In the genomic region with DNA sequence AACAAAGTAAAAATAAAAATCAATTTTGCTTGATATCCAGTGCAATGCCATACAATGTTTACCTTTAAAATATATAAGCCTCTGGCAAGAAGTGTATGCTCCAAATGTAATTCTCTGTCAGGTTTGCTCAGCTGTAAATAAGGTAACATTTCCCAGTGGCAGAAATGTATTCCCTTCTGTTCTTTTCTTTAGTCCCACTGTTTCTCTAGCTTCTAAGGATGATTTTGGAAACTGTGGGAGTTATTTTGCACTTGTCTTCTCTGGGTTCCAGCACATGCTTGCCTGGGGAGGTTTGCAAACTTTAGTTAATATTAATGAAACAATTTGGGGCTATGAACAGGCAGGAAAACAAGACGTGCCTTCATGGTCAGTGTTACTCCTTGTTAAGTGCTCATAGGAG, we compare ENCODE assay signal across 28 mouse cellular contexts.
"Had no signal": no experiment of that assay in that cellular context is flagged by ENCODE, and none has a peak within 500 bp of the region (broad histone marks: within the 10 kb centered on the region; RNA-seq: fewer than 3 reads in every experiment).

No protein-coding gene starts in this region.

- H3K9ac ChIP-seq: embryonic facial prominence, embryonic 12.5 days; embryonic facial prominence, embryonic 13.5 days; embryonic facial prominence, embryonic 15.5 days; forebrain, embryonic 13.5 days; forebrain, embryonic 15.5 days; forebrain, postnatal 0 days had no signal

- H3K27ac ChIP-seq: embryonic facial prominence, embryonic 10.5 days; embryonic facial prominence, embryonic 12.5 days; embryonic facial prominence, embryonic 13.5 days; embryonic facial prominence, embryonic 15.5 days; forebrain, embryonic 10.5 days; forebrain, embryonic 13.5 days; forebrain, embryonic 15.5 days; gastrocnemius, adult 2 months; heart, adult 2 months had no signal

- H3K9me3 ChIP-seq: embryonic facial prominence, embryonic 10.5 days; embryonic facial prominence, embryonic 12.5 days; embryonic facial prominence, embryonic 13.5 days; embryonic facial prominence, embryonic 15.5 days; forebrain, embryonic 10.5 days; forebrain, embryonic 13.5 days; forebrain, embryonic 15.5 days had no signal

- DNase-seq: cerebellum, adult 2 months; cerebellum, adult 8-10 months; cerebellum, adult 9-10 months; cerebellum, adult 9-11 months; cerebellum, postnatal 10 days; cerebellum, postnatal 14 days; cerebellum, postnatal 25 days; cerebellum, postnatal 36 days; embryo, embryonic 11 days; forebrain, postnatal 0 days; gastrocnemius, adult 2 months; gastrocnemius, postnatal 10 days; gastrocnemius, postnatal 14 days; gastrocnemius, postnatal 25 days; gastrocnemius, postnatal 36 days; heart, adult 11 months; heart, adult 18-20 months; heart, adult 2 months had no signal

- ATAC-seq: forebrain, embryonic 13.5 days; forebrain, embryonic 14.5 days; forebrain, embryonic 15.5 days; forebrain, embryonic 16.5 days; forebrain, postnatal 0 days had no signal

- H3K4me3 ChIP-seq: embryonic facial prominence, embryonic 10.5 days; embryonic facial prominence, embryonic 12.5 days; embryonic facial prominence, embryonic 13.5 days; embryonic facial prominence, embryonic 15.5 days; erythroblast, embryonic 14.5 days; forebrain, embryonic 10.5 days; forebrain, embryonic 13.5 days; forebrain, embryonic 15.5 days; gastrocnemius, adult 2 months; heart, adult 2 months had no signal

- H3K36me3 ChIP-seq: embryonic facial prominence, embryonic 10.5 days; embryonic facial prominence, embryonic 12.5 days; embryonic facial prominence, embryonic 13.5 days; embryonic facial prominence, embryonic 15.5 days; forebrain, embryonic 10.5 days; forebrain, embryonic 15.5 days had no signal

- H3K27me3 ChIP-seq: embryonic facial prominence, embryonic 12.5 days; embryonic facial prominence, embryonic 13.5 days; embryonic facial prominence, embryonic 15.5 days; forebrain, embryonic 13.5 days; forebrain, embryonic 15.5 days had no signal

- H3K4me1 ChIP-seq: embryonic facial prominence, embryonic 10.5 days; embryonic facial prominence, embryonic 12.5 days; embryonic facial prominence, embryonic 13.5 days; embryonic facial prominence, embryonic 15.5 days; forebrain, embryonic 10.5 days; forebrain, embryonic 13.5 days; forebrain, embryonic 15.5 days had no signal

- H3K4me2 ChIP-seq: embryonic facial prominence, embryonic 12.5 days; embryonic facial prominence, embryonic 13.5 days; embryonic facial prominence, embryonic 15.5 days; forebrain, embryonic 13.5 days; forebrain, embryonic 15.5 days had no signal
